Mouse (Mus musculus) lung, embryonic 16.5 days (tissue): ENCODE measurements around the gene Wnk1. TPM values are rescaled to one million over a fixed set of nuclear protein-coding genes. Genes with fewer than 3 reads are reported as not detected.
"Not testable (repeated sequence)": the region's sequence is repeated elsewhere in the genome, so short reads cannot be mapped to it uniquely, and the experiment has no call there.

Experiments
- ATAC-seq: fragments of 200-750 bp; cut with Nextera tagmentation; 2 replicates; pipeline ENCODE4 v1.8.0; 2017; ENCODE audit warnings: low read depth, mild to moderate bottlenecking, moderate library complexity
- H3K27ac ChIP-seq: fragments of 300-500 bp; sonication (generic); 2 replicates; pipeline ENCODE4 v1.5.1; 2014; ENCODE audit warnings: mild to moderate bottlenecking, control low read depth, low read length
- H3K27me3 ChIP-seq: fragments of 300-500 bp; sonication (generic); 2 replicates; pipeline ENCODE4 v1.6.1; 2014; ENCODE audit warnings: low read depth, low read length, mixed read lengths; ENCODE audit not compliant: control insufficient read depth, insufficient read depth
- H3K36me3 ChIP-seq: fragments of 300-500 bp; sonication (generic); 2 replicates; pipeline ENCODE4 v1.6.1; 2014; ENCODE audit warnings: low read length; ENCODE audit not compliant: control insufficient read depth, insufficient read depth
- H3K4me1 ChIP-seq: fragments of 300-500 bp; sonication (generic); replicated peaks from 2 replicates; pipeline ENCODE4 v1.6.1; 2014; ENCODE audit warnings: low read length, mixed read lengths; ENCODE audit not compliant: control insufficient read depth, insufficient read depth
- H3K4me2 ChIP-seq: fragments of 300-500 bp; sonication (generic); 2 replicates; pipeline ENCODE4 v1.6.1; 2014; ENCODE audit warnings: low read depth, low read length, control low read depth
- H3K4me3 ChIP-seq: fragments of 300-500 bp; sonication (generic); 2 replicates; pipeline ENCODE4 v1.5.1; 2014; ENCODE audit warnings: mild to moderate bottlenecking, low read length, control low read depth
- H3K9ac ChIP-seq: fragments of 300-500 bp; sonication (generic); 2 replicates; pipeline ENCODE4 v1.6.1; 2014; ENCODE audit warnings: low read length, control low read depth
- H3K9me3 ChIP-seq: fragments of 300-500 bp; sonication (generic); 2 replicates; pipeline ENCODE4 v1.6.1; 2016; ENCODE audit warnings: low read length; ENCODE audit not compliant: control insufficient read depth
- whole genome bisulfite sequencing: fragments of 180-500 bp; shearing (Covaris S2); extraction: QIAGEN DNeasy Blood & Tissue Kit; methylation state at CpG from one replicate; pipeline ENCODE4 v1.1.7; 2014; 5-methylcytosine and 5-hydroxymethylcytosine counted together
- polyA plus RNA-seq: library from polyadenylated mRNA; unstranded; fragments of >200 nt; fragmentation: Nextera tagmentation; extraction: Ambion mirVana; gene quantifications from 2 replicates; pipeline ENCODE4 v1.2.1, GENCODE M21; 2015

Wnk1 gene
- polyA plus RNA-seq, result 50.2 and 56.0 TPM in 2 replicates

GRCm38 (mm10) chr6:120038366-120039255, at the start of gene Wnk1:
Gene Wnk1 (minus strand): TSS chr6:120038672.
- under 1% methylated on average over 56 of the region's 59 CpGs for WGBS

GRCm38 (mm10) chr6:120087041-120087440, 48.6 kb upstream of the Wnk1 start:
- H3K36me3 ChIP-seq, H3K9ac ChIP-seq, ATAC-seq, H3K9me3 ChIP-seq, H3K27me3 ChIP-seq, H3K4me1 ChIP-seq, H3K27ac ChIP-seq, H3K4me3 ChIP-seq, H3K4me2 ChIP-seq: not testable (repeated sequence)
- 83% methylated on average over 6 of the region's 8 CpGs for WGBS

More at GRCm38 (mm10) chr6:120038366-120039255, at the start of gene Wnk1:
- H3K9me3 ChIP-seq, result no peaks in the 10 kb centered on the region
- ATAC-seq, result peak; percentile 94
- 0 out of 2 replicates have a peak, but pooled peaks cover 2% of the 10 kb centered on the region for H3K36me3 ChIP-seq
- no peaks in the 10 kb centered on the region for H3K27me3 ChIP-seq
- peaks cover 4% of the 10 kb centered on the region; the same call in 1 of the 2 replicates for H3K4me1 ChIP-seq
- H3K4me2 ChIP-seq, result peak within 1 kb of the TSS; percentile 94
- H3K4me3 ChIP-seq, result peak within 1 kb of the TSS; percentile 85
- peak within 1 kb of the TSS; percentile 99 for H3K27ac ChIP-seq
- peak within 1 kb of the TSS; percentile 93 for H3K9ac ChIP-seq

GRCm38 (mm10) chr6:120085832-120086231, 47.4 kb upstream of the Wnk1 start:
- Histone ChIP-seq H3K9me3 (no peaks in the 10 kb centered on the region), H3K27ac (no peak overlapping the region), H3K9ac (no peak overlapping the region), H3K27me3 (no peaks in the 10 kb centered on the region), H3K4me2 (no peak overlapping the region), H3K4me3 (no peak overlapping the region), H3K36me3 (no peaks in the 10 kb centered on the region), H3K4me1 (no peaks in the 10 kb centered on the region)
- ATAC-seq, result no peak
- 70% methylated on average over 3 of the region's 3 CpGs for WGBS

GRCm38 (mm10) chr6:120084983-120085382, 46.5 kb upstream of the Wnk1 start:
- H3K36me3 ChIP-seq, result no peaks in the 10 kb centered on the region
- ATAC-seq, result no peak
- no peaks in the 10 kb centered on the region for H3K27me3 ChIP-seq
- H3K9me3 ChIP-seq, result no peaks in the 10 kb centered on the region
- H3K4me3 ChIP-seq, result no peak overlapping the region
- no peak overlapping the region for H3K4me2 ChIP-seq
- 90% methylated on average over 2 of the region's 2 CpGs for WGBS
- no peaks in the 10 kb centered on the region for H3K4me1 ChIP-seq
- no peak overlapping the region for H3K27ac ChIP-seq
- H3K9ac ChIP-seq, result no peak overlapping the region

GRCm38 (mm10) chr6:120083442-120083841, 45.0 kb upstream of the Wnk1 start:
- H3K4me1 ChIP-seq, result no peaks in the 10 kb centered on the region
- 62% methylated on average over 6 of the region's 6 CpGs for WGBS

GRCm38 (mm10) chr6:120082951-120083411, 44.5 kb upstream of the Wnk1 start:
- H3K4me3 ChIP-seq, result no peak overlapping the region
- H3K4me2 ChIP-seq, result no peak overlapping the region
- no peaks in the 10 kb centered on the region for H3K27me3 ChIP-seq
- no peak overlapping the region for H3K27ac ChIP-seq
- WGBS, result 72% methylated on average over 8 of the region's 8 CpGs
- H3K36me3 ChIP-seq, result no peaks in the 10 kb centered on the region
- H3K9me3 ChIP-seq, result no peaks in the 10 kb centered on the region
- H3K9ac ChIP-seq, result no peak overlapping the region
- no peaks in the 10 kb centered on the region for H3K4me1 ChIP-seq
- no peak for ATAC-seq

More at GRCm38 (mm10) chr6:120083442-120083841, 45.0 kb upstream of the Wnk1 start:
- Histone ChIP-seq H3K36me3 (no peaks in the 10 kb centered on the region), H3K4me2 (no peak overlapping the region), H3K4me3 (no peak overlapping the region), H3K9ac (no peak overlapping the region), H3K27ac (no peak overlapping the region), H3K27me3 (no peaks in the 10 kb centered on the region), H3K9me3 (no peaks in the 10 kb centered on the region)
- no peak for ATAC-seq

GRCm38 (mm10) chr6:120082251-120082950, 43.9 kb upstream of the Wnk1 start:
- no peak overlapping the region for H3K27ac ChIP-seq
- no peaks in the 10 kb centered on the region for H3K4me1 ChIP-seq
- H3K36me3 ChIP-seq, result no peaks in the 10 kb centered on the region
- no peak overlapping the region for H3K4me3 ChIP-seq
- no peak overlapping the region for H3K4me2 ChIP-seq
- no peaks in the 10 kb centered on the region for H3K9me3 ChIP-seq
- 82% methylated on average over 6 of the region's 6 CpGs for WGBS
- H3K9ac ChIP-seq, result no peak overlapping the region
- no peak for ATAC-seq
- H3K27me3 ChIP-seq, result no peaks in the 10 kb centered on the region

GRCm38 (mm10) chr6:120081516-120081915, 43.0 kb upstream of the Wnk1 start:
- no peak overlapping the region for H3K9ac ChIP-seq
- 67% methylated on average over 4 of the region's 4 CpGs for WGBS

GRCm38 (mm10) chr6:120079547-120079946, 41.1 kb upstream of the Wnk1 start:
- Histone ChIP-seq H3K36me3 (no peaks in the 10 kb centered on the region), H3K9me3 (no peaks in the 10 kb centered on the region), H3K4me2 (no peak overlapping the region), H3K27me3 (no peaks in the 10 kb centered on the region), H3K4me3 (no peak overlapping the region), H3K27ac (no peak overlapping the region), H3K4me1 (no peaks in the 10 kb centered on the region), H3K9ac (no peak overlapping the region)
- 78% methylated on average over 10 of the region's 10 CpGs for WGBS
- ATAC-seq, result no peak

More at GRCm38 (mm10) chr6:120081516-120081915, 43.0 kb upstream of the Wnk1 start:
- H3K36me3 ChIP-seq, result no peaks in the 10 kb centered on the region
- H3K4me3 ChIP-seq, result no peak overlapping the region
- H3K27me3 ChIP-seq, result no peaks in the 10 kb centered on the region
- H3K4me2 ChIP-seq, result no peak overlapping the region
- ATAC-seq, result no peak
- no peak overlapping the region for H3K27ac ChIP-seq
- H3K9me3 ChIP-seq, result no peaks in the 10 kb centered on the region
- no peaks in the 10 kb centered on the region for H3K4me1 ChIP-seq
